Mouse (Mus musculus) midbrain, postnatal 0 days (tissue): ENCODE results near the gene Rap1gds1. TPM values are rescaled to one million over a fixed set of nuclear protein-coding genes. Genes with fewer than 3 reads are reported as not detected.

Experiments used
- ATAC-seq: fragments of 200-750 bp; cut with Nextera tagmentation; 2 replicates; pipeline ENCODE4 v1.8.0; 2017; ENCODE audit warnings: moderate number of reproducible peaks, mild to moderate bottlenecking, moderate TSS enrichment, moderate library complexity; ENCODE audit not compliant: low FRiP score
- DNase-seq: peaks from one replicate; pipeline ENCODE4 v3.0.0-alpha.2; 2015; ENCODE audit warnings: low spot score
- H3K27ac ChIP-seq: fragments of 300-500 bp; sonication (generic); 2 replicates; pipeline ENCODE4 v1.5.1; 2014; ENCODE audit warnings: low read depth, mild to moderate bottlenecking, low read length, mixed read lengths
- H3K27me3 ChIP-seq: fragments of 300-500 bp; sonication (generic); 2 replicates; pipeline ENCODE4 v1.6.1; 2014; ENCODE audit warnings: low read length, control low read depth, mixed read lengths; ENCODE audit not compliant: insufficient read depth
- H3K36me3 ChIP-seq: fragments of 300-500 bp; sonication (generic); 2 replicates; pipeline ENCODE4 v1.6.1; 2014; ENCODE audit warnings: low read length, control low read depth, mixed read lengths; ENCODE audit not compliant: insufficient read depth
- H3K4me1 ChIP-seq: fragments of 300-500 bp; sonication (generic); 2 replicates; pipeline ENCODE4 v1.6.1; 2014; ENCODE audit warnings: mild to moderate bottlenecking, control low read depth, antibody characterized with exemption, low read length, mixed read lengths; ENCODE audit not compliant: insufficient read depth
- H3K4me2 ChIP-seq: fragments of 300-500 bp; sonication (generic); 2 replicates; pipeline ENCODE4 v1.6.1; 2014; ENCODE audit warnings: low read depth, mild to moderate bottlenecking, low read length, mixed read lengths; ENCODE audit not compliant: poor library complexity, severe bottlenecking
- H3K4me3 ChIP-seq: fragments of 300-500 bp; sonication (generic); 2 replicates; pipeline ENCODE4 v1.5.1; 2014; ENCODE audit warnings: low read depth, mild to moderate bottlenecking, low read length, moderate library complexity
- H3K9ac ChIP-seq: fragments of 300-500 bp; sonication (generic); replicated peaks from 2 replicates; pipeline ENCODE4 v1.6.1; 2014; ENCODE audit warnings: mild to moderate bottlenecking, low read length, moderate library complexity, mixed read lengths; ENCODE audit not compliant: poor library complexity, severe bottlenecking
- H3K9me3 ChIP-seq: fragments of 300-500 bp; sonication (generic); 2 replicates; pipeline ENCODE4 v1.6.1; 2016; ENCODE audit warnings: low read length, control low read depth
- CTCF ChIP-seq: IDR thresholded peaks from 2 replicates; pipeline ENCODE4 v1.5.1; 2016; ENCODE audit warnings: antibody characterized with exemption, mild to moderate bottlenecking
- WGBS: fragments of 180-500 bp; shearing (Covaris S2); extraction: QIAGEN DNeasy Blood & Tissue Kit; methylation state at CpG from one replicate; pipeline ENCODE4 v1.1.7; 2014; 5-methylcytosine and 5-hydroxymethylcytosine counted together
- polyA plus RNA-seq: library from polyadenylated mRNA; unstranded; fragments of >200 nt; fragmentation: Nextera tagmentation; extraction: Ambion mirVana; gene quantifications from 2 replicates; pipeline ENCODE4 v1.2.1, GENCODE M21; 2015
- total RNA-seq: library from RNA; depleted of rRNA; stranded (reverse); fragments of >200 nt; gene quantifications from 2 replicates; pipeline ENCODE4 v1.2.3, GENCODE M21; 2014

The Rap1gds1 gene
- total and polyA plus RNA-seq, 2 experiments from 2014 or later = 76.6 to 110 TPM

DNA sequence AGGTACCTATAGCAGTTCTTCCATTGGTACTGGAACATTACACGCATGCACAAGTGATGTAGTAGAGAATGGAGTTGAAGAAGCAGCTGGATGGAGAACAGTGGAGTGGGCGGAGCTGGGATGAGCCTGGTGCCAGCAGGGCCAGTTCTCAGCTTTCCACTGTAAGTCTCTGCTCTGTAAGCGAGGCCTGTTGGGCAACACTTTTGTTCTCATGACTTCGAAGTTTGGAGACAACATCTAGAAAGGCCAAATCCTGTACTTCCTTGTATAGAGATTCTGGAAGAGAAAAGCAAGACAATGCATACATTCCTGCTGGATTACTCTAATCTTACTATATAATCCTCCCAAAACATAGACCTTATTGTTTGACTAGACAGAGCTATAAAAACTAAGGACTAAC lies 147.6 kb downstream of the Rap1gds1 start:
- DNase-seq (no peak), ATAC-seq (no peak)
- Histone ChIP-seq H3K4me2 (no peak overlapping the region), H3K27me3 (no peaks in the 10 kb centered on the region), H3K36me3 (peaks cover 14% of the 10 kb centered on the region; the same call in 1 of the 2 replicates), H3K4me3 (no peak overlapping the region), H3K27ac (no peak overlapping the region), H3K4me1 (no peaks in the 10 kb centered on the region), H3K9ac (no peak overlapping the region), H3K9me3 (no peaks in the 10 kb centered on the region)
- TF ChIP-seq CTCF = no peak
- 91% methylated on average over 4 of the region's 4 CpGs for WGBS

DNA sequence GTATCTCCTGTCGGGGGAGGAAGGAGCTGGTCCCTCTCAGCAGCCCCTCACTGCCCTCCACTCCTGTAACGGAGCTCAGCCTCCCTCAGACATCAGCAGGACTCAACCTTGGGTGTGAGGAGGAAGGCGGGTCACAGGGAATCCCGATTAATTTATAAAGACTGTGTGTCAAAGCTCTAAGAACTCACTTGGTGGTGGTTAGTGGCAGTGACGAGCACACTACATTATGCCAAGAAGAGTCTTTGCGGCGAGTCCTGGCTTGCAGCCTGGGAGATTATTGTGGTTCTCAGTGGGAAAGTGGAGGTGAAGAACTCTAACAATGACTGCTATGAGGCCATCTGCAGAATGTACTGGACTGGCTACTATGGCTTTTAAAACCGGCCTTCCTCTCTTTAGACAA lies 148.8 kb downstream of the Rap1gds1 start:
- Histone ChIP-seq H3K4me2 (no peak overlapping the region), H3K4me1 (no peaks in the 10 kb centered on the region), H3K27ac (no peak overlapping the region), H3K4me3 (no peak overlapping the region), H3K27me3 (no peaks in the 10 kb centered on the region), H3K9ac (no peak overlapping the region), H3K9me3 (no peaks in the 10 kb centered on the region), H3K36me3 (peaks cover 14% of the 10 kb centered on the region; the same call in 1 of the 2 replicates)
- 73% methylated on average over 8 of the region's 8 CpGs for WGBS
- TF ChIP-seq CTCF = no peak
- DNase-seq (no peak), ATAC-seq (no peak)

DNA sequence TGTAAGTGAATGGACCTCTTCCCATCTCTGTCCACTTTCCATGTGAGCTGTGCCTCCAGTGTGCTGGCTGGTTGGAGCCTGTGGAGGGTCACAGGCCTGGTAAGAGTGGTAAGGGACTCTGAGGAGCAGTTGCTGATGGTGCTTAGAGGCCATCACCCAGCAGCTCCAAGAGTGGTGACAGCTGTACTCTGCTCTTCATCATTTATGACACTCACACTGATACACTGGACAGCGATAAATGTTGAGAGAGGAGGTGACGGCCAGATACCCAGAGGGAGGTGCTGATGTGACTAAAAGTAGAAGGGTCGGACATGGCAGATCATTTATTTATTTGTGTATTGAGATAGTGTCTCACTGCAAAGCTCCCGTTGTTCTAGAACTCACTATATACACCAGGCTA lies 156.8 kb downstream of the Rap1gds1 start:
- Histone ChIP-seq H3K4me3 (no peak overlapping the region), H3K27me3 (no peaks in the 10 kb centered on the region), H3K36me3 (no peaks in the 10 kb centered on the region), H3K9me3 (no peaks in the 10 kb centered on the region), H3K4me1 (no peaks in the 10 kb centered on the region), H3K27ac (no peak overlapping the region), H3K9ac (no peak overlapping the region), H3K4me2 (no peak overlapping the region)
- no peak for TF ChIP-seq CTCF
- no peak for ATAC-seq
- 94% methylated on average over 4 of the region's 4 CpGs for WGBS
- DNase-seq = no peak

GRCm38 (mm10) chr3:138917016-138917415 lies 158.0 kb downstream of the Rap1gds1 start:
- no peaks in the 10 kb centered on the region for H3K4me1 ChIP-seq
- no peak for DNase-seq
- H3K4me3 ChIP-seq = no peak overlapping the region
- TF ChIP-seq CTCF = no peak
- H3K36me3 ChIP-seq = no peaks in the 10 kb centered on the region
- no peak for ATAC-seq
- no peak overlapping the region for H3K27ac ChIP-seq
- H3K4me2 ChIP-seq = no peak overlapping the region
- no peaks in the 10 kb centered on the region for H3K27me3 ChIP-seq
- H3K9me3 ChIP-seq = no peaks in the 10 kb centered on the region
- 78% methylated on average over 4 of the region's 4 CpGs for WGBS
- no peak overlapping the region for H3K9ac ChIP-seq

DNA sequence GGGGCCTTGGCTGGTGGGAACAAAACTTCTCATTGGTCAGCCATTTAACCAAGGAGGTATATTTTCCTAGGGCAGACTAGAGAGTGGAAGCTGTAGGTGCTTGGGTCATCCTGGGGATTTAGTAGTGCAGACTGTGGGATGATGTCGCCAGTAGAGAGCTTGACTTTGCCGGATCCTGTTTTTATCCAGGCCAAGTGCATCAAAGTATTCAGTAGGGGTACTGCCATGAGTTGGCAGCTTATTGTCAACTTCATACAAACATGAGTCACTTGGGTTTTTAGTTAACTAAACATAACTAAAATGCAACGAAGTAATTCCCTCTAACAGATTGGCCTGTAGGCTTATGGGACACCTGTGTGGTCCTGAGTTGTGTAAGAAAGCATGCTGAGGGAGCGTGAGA lies 158.4 kb downstream of the Rap1gds1 start:
- no peak for DNase-seq
- no peak overlapping the region for H3K4me2 ChIP-seq
- ATAC-seq = no peak
- no peaks in the 10 kb centered on the region for H3K9me3 ChIP-seq
- H3K36me3 ChIP-seq = no peaks in the 10 kb centered on the region
- H3K27me3 ChIP-seq = no peaks in the 10 kb centered on the region
- no peak for TF ChIP-seq CTCF
- no peak overlapping the region for H3K4me3 ChIP-seq
- H3K9ac ChIP-seq = no peak overlapping the region
- H3K4me1 ChIP-seq = no peaks in the 10 kb centered on the region
- WGBS = 90% methylated on average over 4 of the region's 4 CpGs
- no peak overlapping the region for H3K27ac ChIP-seq

- no peak overlapping the region for H3K4me3 ChIP-seq
- no peak overlapping the region for H3K9ac ChIP-seq
- H3K36me3 ChIP-seq = no peaks in the 10 kb centered on the region
- no peak for ATAC-seq
- no peak for TF ChIP-seq CTCF
- H3K27me3 ChIP-seq = no peaks in the 10 kb centered on the region
- no peaks in the 10 kb centered on the region for H3K9me3 ChIP-seq
- WGBS = 57% methylated on average over 8 of the region's 8 CpGs
- no peak for DNase-seq
- no peaks in the 10 kb centered on the region for H3K4me1 ChIP-seq
- H3K27ac ChIP-seq = no peak overlapping the region
- no peak overlapping the region for H3K4me2 ChIP-seq
These were observed 160.2 kb downstream of the Rap1gds1 start for GRCm38 (mm10) chr3:138914626-138915288.
